ENCODE assay signal across 10 mouse cellular contexts in genomic region chrX:150956016-150956415, GRCm38 (mm10).
DNase-seq lines count a peak whose midpoint lies in the region; ATAC-seq and TF ChIP-seq lines count a peak whose summit lies in the region.
"Had no signal": no experiment of that assay in that cellular context is flagged by ENCODE, and none has a peak within 500 bp of the region (broad histone marks: within the 10 kb centered on the region; RNA-seq: fewer than 3 reads in every experiment).

No protein-coding gene starts in this region.

- no peak overlapping the region for H3K9ac ChIP-seq in heart, postnatal 0 days (replicated peaks; ENCODE audit: low read depth, low read length)
- H3K9ac ChIP-seq in embryonic facial prominence, embryonic 15.5 days, result no peak overlapping the region
- H3K9ac ChIP-seq in intestine, embryonic 15.5 days, result no peak overlapping the region
- no peak overlapping the region for H3K9ac ChIP-seq in midbrain, embryonic 16.5 days (ENCODE audit: low read depth, low read length)

- peak overlapping the region; percentile 59 for H3K27ac ChIP-seq in heart, postnatal 0 days (ENCODE audit: low read depth)
- H3K27ac ChIP-seq in embryonic facial prominence, embryonic 15.5 days (replicated peaks), result peak overlapping the region; percentile 83
- no peak overlapping the region for H3K27ac ChIP-seq in intestine, embryonic 15.5 days
- H3K27ac ChIP-seq in midbrain, embryonic 16.5 days (ENCODE audit: low read length), result peak overlapping the region; percentile 87
- H3K27ac ChIP-seq: macrophage had no signal

- H3K4me1 ChIP-seq in heart, postnatal 0 days (ENCODE audit: control insufficient read depth, insufficient read depth), result 0 out of 2 replicates have a peak, but pooled peaks cover 3% of the 10 kb centered on the region
- no peaks in the 10 kb centered on the region for H3K4me1 ChIP-seq in embryonic facial prominence, embryonic 15.5 days
- H3K4me1 ChIP-seq in intestine, embryonic 15.5 days (replicated peaks), result no peaks in the 10 kb centered on the region
- H3K4me1 ChIP-seq in midbrain, embryonic 16.5 days (ENCODE audit: control insufficient read depth, insufficient read depth, low read length), result no peaks in the 10 kb centered on the region

- no peaks in the 10 kb centered on the region for H3K36me3 ChIP-seq in heart, postnatal 0 days (replicated peaks; ENCODE audit: control insufficient read depth, insufficient read depth, low read length)
- H3K36me3 ChIP-seq in embryonic facial prominence, embryonic 15.5 days, result no peaks in the 10 kb centered on the region
- no peaks in the 10 kb centered on the region for H3K36me3 ChIP-seq in intestine, embryonic 15.5 days
- H3K36me3 ChIP-seq in midbrain, embryonic 16.5 days (ENCODE audit: control insufficient read depth, insufficient read depth, low read length), result no peaks in the 10 kb centered on the region

- H3K4me2 ChIP-seq in heart, postnatal 0 days (ENCODE audit: low read depth, low read length), result peak overlapping the region; percentile 21
- H3K4me2 ChIP-seq in embryonic facial prominence, embryonic 15.5 days (replicated peaks), result peak overlapping the region; percentile 36; the same call in 1 of the 2 replicates
- peak overlapping the region; percentile 49; the same call in 1 of the 2 replicates for H3K4me2 ChIP-seq in intestine, embryonic 15.5 days (replicated peaks)
- H3K4me2 ChIP-seq in midbrain, embryonic 16.5 days (ENCODE audit: low read length), result peak overlapping the region; percentile 42

- H3K9me3 ChIP-seq in heart, postnatal 0 days (replicated peaks; ENCODE audit: control insufficient read depth, low read length), result no peaks in the 10 kb centered on the region
- no peaks in the 10 kb centered on the region for H3K9me3 ChIP-seq in embryonic facial prominence, embryonic 15.5 days (replicated peaks)
- no peaks in the 10 kb centered on the region for H3K9me3 ChIP-seq in intestine, embryonic 15.5 days
- H3K9me3 ChIP-seq in midbrain, embryonic 16.5 days (replicated peaks; ENCODE audit: control insufficient read depth, low read length, poor library complexity, severe bottlenecking), result no peaks in the 10 kb centered on the region

- TF ChIP-seq CTCF in heart, postnatal 0 days (IDR thresholded peaks at IDR 0.05; ENCODE audit: low read depth), result no peak

- no peak for TF ChIP-seq EP300 in heart, postnatal 0 days (IDR thresholded peaks at IDR 0.05; ENCODE audit: low read depth)

- no peak overlapping the region for H3K4me3 ChIP-seq in heart, postnatal 0 days (ENCODE audit: low read depth, low read length)
- H3K4me3 ChIP-seq in embryonic facial prominence, embryonic 15.5 days (replicated peaks), result peak overlapping the region; percentile 37; the same call in 1 of the 2 replicates
- no peak overlapping the region for H3K4me3 ChIP-seq in intestine, embryonic 15.5 days (replicated peaks)
- peak overlapping the region; percentile 29; the same call in 1 of the 2 replicates for H3K4me3 ChIP-seq in midbrain, embryonic 16.5 days (ENCODE audit: low read depth, low read length)

- ATAC-seq in heart, postnatal 0 days (ENCODE audit: insufficient read depth, low read depth), result no peak
- no peak for ATAC-seq in embryonic facial prominence, embryonic 15.5 days (ENCODE audit: insufficient number of reproducible peaks, low FRiP score, low TSS enrichment, low read depth)
- peak; percentile 29; the same call in 1 of the 2 replicates for ATAC-seq in intestine, embryonic 15.5 days
- ATAC-seq in midbrain, embryonic 16.5 days, result peak; percentile 47
- no peak for ATAC-seq in frontal cortex, adult (ENCODE audit: low TSS enrichment)

- WGBS in heart, postnatal 0 days, result 66% methylated on average over 1 of the region's 1 CpGs
- 40% methylated on average over 1 of the region's 1 CpGs for WGBS in embryonic facial prominence, embryonic 15.5 days
- WGBS in intestine, embryonic 15.5 days, result 46% methylated on average over 1 of the region's 1 CpGs
- 38% methylated on average over 1 of the region's 1 CpGs for WGBS in midbrain, embryonic 16.5 days

- H3K27me3 ChIP-seq in heart, postnatal 0 days (ENCODE audit: control insufficient read depth, insufficient read depth, low read length), result no peaks in the 10 kb centered on the region
- no peaks in the 10 kb centered on the region for H3K27me3 ChIP-seq in embryonic facial prominence, embryonic 15.5 days
- H3K27me3 ChIP-seq in intestine, embryonic 15.5 days (replicated peaks), result no peaks in the 10 kb centered on the region
- H3K27me3 ChIP-seq in midbrain, embryonic 16.5 days (ENCODE audit: control insufficient read depth, insufficient read depth, low read depth, low read length), result no peaks in the 10 kb centered on the region
- H3K27me3 ChIP-seq: CH12.LX had no signal

- no peak for DNase-seq in heart, postnatal 0 days (ENCODE audit: low spot score)
- no peak for DNase-seq in heart, adult 18-20 months
- no peak for DNase-seq in cerebellum, adult 9-11 months
- no peak for DNase-seq in urinary bladder, postnatal 10 days (ENCODE audit: low spot score)

Comparison
In these comparisons a context has a peak if more than half of its experiments do, and no peak if none do; other contexts are left out.
1. ATAC-seq: peak in intestine, embryonic 15.5 days (single experiment) and midbrain, embryonic 16.5 days (single experiment); none in heart, postnatal 0 days (single experiment), embryonic facial prominence, embryonic 15.5 days (single experiment) and frontal cortex, adult (single experiment).
2. H3K4me3 ChIP-seq: peak in embryonic facial prominence, embryonic 15.5 days (single experiment) and midbrain, embryonic 16.5 days (single experiment); none in heart, postnatal 0 days (single experiment) and intestine, embryonic 15.5 days (single experiment).
3. Peak in every context shown above with its lines, with median percentiles within 50 percentile points of each other: H3K4me2 ChIP-seq.